Mouse (Mus musculus): ENCODE measurements around the gene Zfp341.

Zfp341 gene

DNA sequence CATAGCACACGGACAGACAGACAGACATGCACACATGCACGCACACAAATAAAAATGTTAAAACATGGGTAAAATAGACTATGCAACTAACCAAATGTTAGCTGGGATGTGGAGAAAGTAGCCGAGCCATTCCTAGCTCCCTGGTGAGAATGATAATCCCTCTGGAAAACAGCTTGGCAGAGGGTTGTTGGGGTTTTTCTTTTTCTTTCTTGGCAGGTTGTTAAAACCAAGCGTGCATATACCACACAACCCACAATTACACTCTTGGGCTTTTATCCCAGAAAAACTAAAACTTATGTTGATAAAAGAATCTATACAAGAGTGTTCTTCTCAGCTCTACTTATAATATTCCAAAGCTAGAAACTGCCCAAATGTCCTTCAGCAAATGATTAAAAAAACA lies 24.0 kb upstream of the Zfp341 start:
- no peak for DNase-seq

DNA sequence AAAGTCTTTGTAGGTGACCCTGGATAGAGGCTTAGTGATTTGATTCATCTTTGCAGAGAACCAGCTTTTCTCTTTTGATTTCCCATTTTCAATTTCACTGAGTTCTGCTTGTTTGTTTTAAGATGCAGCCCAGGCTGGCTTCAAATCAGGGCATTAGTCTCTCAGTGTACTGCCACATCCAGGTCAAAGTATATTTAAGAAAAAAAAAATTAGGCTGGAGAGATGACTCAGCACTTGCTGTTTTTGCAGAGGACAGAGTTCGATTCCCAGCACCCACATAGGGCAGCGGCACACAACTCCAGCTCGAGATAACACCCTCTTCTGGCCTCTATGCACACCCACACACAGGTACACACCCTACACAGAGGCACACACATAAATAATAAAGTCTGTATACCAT lies 21.9 kb upstream of the Zfp341 start:
- no peak for DNase-seq

DNA sequence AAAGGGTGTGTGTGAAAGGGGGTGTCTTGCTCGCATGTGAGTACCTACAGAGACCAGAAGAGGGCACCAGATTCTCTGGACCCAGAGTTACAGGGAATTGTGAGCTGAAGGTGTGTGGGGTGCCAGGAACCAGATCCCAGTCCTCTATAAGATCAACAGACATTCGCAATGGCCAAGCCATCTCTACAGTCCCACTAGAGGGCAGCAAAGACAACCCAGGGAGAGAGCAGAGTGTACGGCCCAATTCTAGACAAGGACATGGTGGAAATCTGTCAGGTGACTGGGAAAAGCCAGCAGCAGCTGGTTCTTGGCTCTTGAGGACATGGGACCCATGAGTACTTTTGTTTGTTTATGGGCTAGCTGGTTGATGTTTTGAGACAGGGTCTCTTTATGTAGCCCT lies 20.1 kb upstream of the Zfp341 start:
- DNase-seq: peak in 1 of 2 experiments; percentile 31

DNA sequence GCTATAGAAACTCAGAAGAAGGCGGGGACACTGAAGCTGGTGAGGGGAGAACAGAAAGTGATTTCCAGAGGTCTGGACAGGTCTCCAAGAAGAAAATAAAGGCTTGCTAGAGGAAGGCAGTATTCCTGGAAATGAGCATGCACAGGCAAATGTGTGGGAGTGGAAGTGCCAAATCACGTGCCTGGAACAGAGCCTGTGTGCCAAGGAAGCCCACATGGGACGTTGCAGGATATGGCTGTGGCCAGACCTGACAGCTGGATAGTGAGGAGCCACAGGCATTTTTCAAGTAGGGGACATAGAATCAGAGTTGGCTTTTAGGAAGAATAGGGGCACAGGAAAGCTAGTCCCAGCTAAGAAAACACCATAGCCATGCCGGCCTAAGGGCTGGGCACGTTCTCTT lies 17.3 kb upstream of the Zfp341 start:
- DNase-seq: peak in 1 of 2 experiments; percentile 33

DNA sequence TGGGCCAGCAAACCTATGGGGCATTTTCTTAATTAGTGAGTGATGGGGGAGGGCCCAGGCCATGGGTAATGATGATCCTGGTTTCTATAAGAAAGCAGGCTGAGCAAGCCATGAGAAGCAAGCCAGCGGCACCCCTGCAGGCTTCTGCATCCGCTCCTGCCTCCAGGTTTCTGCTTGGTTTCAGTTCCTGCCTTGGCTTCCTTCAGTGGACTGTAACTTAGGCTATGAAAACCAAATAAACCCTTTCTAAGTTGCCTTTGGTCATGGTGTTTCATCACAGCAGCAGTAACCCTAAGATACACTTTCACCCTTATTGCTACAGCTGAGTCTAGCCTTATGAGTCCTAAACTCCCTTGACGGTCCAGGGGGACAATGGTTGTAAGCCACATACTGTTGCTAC lies 15.7 kb upstream of the Zfp341 start:
- DNase-seq: no peak

DNA sequence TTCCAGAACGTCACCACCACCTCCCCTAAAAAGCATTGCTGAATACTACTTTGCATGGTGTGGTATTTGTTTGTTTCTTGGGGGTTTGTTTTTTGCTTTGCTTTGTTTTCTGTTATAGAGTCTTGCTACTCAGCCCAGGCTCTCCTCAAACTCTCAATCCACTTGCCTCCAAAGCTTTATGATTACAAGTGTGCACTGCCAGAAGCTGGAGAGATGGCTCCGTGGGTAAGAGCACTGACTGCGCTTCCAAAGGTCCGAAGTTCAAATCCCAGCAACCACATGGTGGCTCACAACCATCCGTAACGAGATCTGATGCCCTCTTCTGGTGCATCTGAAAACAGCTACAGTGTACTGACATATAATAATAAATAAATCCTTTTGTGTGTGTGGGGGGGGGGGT lies 12.5 kb upstream of the Zfp341 start:
- DNase-seq: no peak

DNA sequence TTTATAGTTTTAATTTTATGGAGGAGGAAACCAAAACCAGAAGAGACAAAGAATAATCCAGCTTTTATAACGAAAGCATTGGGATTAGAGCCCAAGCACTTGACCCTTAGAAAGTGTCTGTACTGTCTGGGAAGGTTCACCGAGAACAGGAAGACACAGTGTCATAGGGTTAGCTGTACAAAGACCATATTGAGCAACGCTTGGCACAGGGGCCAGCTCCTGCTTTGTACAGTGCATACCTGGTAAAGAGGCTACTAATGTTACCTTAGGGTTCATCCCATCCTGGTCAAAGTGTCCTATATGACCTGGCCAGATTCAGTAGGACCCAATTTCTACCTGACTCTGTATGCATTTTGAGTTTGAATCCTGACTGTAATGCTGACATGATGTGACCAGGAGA lies 11.8 kb upstream of the Zfp341 start:
- DNase-seq: no peak

DNA sequence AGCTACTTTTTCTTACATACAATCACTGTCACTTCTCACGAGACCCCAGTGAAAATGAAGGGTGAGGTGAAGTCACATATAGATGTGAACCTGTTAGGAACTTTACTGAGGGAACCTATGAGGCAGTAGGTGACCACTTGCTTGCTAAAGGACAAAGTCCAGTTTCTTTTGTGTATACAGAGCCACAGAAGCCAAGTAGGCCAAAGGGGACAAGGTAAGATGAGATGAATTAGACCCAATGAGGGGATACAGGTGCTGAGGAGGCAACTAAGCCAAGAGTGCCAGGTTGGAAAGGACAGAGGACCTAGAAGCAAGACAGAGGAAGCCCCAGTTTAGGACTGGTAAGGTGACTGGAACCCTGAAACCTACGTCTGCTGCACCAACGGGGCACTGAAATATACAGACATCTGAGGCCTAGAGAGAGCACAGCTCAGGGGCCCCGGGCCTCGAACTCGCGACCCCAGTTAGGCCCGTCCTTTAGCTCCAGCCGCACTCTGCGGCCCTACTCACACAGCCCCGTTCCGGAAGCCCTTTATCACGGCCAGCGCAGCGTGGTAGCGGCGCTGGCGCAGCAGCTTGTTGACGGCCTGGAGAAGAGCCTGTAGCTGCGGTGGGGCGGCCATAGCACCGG lies 10.0 kb upstream of the Zfp341 start:
- no peak for DNase-seq

DNA sequence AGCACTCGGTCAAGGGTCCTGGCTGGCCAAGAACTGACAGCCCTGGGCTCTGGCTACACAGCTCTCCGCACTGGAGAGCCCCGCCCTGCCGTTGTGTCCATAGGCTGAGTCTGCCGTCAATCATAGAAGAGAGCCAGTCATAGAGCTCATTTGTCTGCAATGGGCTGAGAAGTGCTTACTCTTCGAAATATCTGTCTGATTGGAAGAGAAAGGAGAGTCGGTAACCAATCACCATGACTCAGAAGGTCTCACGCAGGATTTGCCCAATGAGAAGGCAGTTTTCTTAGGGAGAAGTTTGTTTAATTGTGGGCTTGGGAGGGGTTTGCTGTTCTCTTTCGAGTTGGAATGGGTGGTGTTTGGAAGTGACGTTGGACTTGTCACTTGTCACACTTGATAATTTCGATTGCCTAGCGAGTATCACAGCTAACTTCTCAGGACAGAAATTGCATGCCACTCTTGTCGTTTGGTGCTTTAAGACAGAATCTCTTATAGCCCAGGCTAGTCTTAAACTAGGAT lies 9.4 kb upstream of the Zfp341 start, which contains the start of gene Pxmp4:
Gene Pxmp4 (minus strand): TSS at position 71 of the 516 bp plus-strand sequence.
- peak; percentile 99 to 100 for DNase-seq

DNA sequence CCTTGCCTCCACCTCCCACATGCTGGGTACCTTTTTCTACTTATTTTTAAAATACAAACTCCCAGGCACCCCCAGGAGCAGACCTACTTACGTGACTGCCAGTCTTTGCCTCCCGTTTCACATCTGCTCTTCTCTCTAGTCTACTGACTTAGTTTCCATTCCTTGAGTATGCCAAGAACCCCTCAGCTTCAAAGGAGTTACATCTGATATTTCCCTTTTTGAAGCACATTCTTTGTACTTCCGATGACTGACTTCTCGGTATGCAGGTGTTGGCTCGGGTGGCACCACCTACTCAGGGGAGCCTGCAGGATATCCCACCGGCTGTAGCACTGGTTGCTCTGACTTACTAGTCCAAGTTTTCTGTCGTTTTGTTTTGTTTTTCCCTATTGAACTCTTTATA lies 8.9 kb upstream of the Zfp341 start:
- DNase-seq: no peak

DNA sequence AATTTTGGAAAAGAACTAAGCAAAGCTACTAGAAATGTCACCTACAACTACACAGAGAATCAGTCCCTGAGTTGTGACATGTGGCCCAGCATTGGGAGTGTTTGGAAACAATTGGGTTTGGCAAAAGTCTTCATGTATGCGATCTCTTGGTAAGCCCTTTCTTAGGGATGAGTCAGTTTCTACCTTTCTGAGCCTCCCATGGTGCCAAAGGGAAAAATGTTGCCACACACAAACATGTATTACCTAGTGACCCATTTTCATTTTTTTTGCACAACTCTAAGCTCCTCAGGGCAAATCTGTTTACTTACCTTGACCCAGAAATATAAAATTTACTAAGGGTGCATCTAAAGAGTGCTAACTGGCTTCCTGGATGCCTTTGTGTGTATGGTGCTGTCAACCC lies 6.1 kb upstream of the Zfp341 start:
- DNase-seq: no peak

DNA sequence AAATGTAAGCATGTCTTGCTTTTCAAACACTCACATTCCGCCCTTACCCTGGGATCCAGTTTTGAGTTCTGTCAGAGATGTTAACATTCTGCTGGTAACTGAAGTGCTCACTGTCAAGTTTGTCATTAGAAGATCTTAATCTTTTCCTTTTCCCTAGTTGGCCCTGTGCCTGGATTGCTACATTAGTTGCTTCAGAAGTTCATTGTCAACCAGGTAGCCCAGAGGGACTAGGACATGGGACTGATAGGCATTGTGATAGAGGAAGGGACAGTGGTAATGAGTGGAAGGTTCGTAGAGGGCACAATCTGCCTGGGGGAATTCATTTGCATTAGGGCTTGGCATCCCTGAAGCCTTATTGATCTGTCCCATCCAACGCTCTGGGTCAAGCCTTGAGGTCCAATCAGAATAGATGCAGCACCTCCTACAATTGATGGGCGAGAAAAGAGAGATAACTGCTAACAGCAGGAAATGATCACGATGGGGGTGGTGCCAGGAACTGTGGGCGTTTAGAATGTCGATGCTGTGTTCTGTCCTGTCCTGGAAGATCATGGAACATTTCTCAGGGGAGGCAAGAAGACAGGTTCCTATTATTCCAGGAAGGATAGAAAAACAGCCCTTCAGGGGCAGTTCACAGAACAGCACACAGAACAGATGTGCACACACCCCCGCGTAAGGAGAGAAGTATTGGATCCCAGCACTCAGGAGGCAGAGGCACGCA lies 3.9 kb upstream of the Zfp341 start:
- DNase-seq: no peak

DNA sequence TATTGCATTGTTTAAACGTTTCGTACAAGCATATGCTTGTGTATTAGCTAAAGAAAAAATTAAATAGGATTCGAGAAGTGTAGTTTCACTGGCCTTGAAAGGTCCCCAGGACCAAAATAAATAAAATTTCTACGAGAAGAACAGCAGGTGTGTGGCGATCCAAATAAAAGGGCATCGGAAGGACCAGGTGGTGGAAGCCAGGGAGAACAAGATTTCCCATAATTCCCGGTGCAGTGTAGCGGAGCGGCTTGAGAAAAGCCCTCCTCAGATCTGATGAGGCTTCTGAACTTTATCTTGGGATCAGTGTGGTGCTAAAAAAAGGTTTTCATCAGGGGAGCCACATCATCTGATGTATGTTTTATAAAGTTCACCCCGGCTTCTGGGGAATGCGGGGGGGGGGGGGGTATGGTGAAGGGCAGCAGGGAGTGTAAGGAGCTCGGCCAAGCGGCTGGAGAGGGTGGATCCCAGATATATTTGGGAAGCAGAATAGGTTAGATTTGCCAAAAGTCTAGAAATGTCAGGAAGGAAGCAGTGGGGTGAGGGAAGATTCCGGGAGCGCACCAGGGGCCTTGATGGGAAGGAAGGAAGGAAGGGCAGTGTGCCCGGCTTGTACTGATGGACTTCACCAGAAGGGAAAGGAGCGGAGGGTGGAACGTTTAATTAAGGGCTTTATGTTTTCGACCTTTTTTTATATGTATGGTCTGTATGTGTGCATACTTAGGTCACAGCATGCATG lies 1.9 kb downstream of the Zfp341 start:
- DNase-seq: peak; percentile 51 to 67

DNA sequence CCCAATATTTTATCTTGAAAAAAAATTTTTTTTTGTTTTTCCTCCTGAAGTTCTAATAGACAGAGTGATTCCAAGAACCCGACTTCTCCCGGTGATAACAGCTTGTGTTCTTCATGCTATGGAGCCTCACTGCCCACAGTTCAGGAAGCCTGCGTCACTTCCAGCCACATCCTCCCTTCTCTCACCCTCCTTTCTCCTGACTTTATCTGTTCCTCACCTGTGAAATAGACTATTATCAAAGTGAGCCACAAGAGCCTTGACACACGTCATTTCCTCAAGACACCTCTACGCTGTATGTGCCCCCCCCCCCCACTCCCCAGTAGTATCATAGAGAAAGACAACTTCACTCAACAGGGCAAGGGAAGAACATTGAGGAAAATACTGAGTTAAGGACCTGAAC lies 2.6 kb downstream of the Zfp341 start:
- no peak for DNase-seq

DNA sequence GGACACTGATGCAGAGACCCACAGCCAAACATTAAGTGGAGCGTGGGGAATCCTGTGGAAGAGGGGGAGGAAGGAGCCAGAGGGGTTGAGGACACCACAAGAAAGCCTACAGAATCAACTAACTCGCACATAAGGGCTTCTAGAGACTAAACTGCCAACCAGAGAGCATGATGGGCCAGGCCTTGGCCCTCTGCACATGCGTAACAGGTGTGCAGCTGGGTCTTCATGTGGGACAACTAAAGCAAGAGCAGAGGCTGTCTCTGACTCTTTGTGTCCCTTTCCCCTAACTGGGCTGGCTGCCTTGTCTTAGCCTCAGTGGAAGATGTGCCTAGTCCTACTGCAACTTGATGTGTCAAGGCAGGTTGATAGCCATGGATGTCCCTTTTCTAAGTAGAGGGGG lies 4.0 kb downstream of the Zfp341 start:
- DNase-seq: no peak

DNA sequence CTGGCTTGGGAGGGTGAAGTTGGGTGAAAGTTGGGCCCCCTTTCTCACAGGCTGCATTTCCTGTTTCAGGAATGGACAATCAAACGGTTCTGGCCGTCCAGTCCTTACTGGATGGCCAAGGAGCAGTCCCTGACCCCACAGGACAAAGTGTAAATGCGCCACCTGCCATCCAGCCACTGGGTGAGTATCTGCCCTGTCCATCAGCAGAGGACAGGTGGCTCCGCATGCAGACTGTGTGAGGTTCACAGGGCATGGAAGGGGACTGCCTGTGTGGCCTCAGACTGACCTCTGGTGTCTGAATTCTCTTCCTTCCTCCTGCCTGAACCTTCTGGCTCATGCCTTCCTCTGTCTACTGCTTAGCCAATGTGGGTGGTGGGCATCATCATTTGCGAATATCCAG lies 8.6 kb downstream of the Zfp341 start:
- no peak for DNase-seq

DNA sequence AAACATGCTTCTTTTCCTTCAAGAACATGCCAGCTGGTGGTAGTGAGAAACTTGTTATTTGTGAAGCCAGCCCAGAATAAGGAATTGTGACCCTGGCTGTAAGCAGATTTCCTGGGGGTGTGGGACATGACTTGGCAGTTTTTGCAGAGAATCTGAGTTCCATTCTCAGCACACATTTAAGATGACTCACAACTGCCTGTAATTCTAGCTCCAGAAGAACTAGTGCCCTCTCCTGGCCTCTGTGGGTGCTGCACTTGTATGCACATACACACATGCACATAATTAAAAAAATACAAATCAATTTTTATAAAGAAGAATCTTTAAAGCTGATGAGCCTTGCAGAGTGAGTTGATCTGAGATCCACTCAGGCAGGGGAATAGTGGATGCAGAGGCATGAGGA lies 11.0 kb downstream of the Zfp341 start:
- no peak for DNase-seq

DNA sequence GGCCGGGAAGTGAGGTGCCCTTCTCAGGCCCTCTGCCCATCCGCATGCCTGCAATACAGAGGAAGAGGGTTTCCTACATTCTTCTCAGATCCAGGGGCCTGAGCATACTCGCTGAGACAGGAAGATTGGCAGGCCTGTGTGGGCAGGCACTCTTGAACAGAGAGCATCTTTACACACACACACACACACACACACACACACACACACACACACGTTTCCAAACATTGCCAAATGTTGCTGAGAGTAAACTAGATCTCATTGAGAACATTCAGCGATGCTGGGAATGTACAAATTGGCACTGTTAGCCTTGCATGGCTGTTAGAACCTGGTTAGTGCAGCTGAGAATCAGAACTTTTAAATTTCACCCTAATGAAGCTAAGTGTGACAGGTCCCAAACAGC lies 17.4 kb downstream of the Zfp341 start:
- no peak for DNase-seq

DNA sequence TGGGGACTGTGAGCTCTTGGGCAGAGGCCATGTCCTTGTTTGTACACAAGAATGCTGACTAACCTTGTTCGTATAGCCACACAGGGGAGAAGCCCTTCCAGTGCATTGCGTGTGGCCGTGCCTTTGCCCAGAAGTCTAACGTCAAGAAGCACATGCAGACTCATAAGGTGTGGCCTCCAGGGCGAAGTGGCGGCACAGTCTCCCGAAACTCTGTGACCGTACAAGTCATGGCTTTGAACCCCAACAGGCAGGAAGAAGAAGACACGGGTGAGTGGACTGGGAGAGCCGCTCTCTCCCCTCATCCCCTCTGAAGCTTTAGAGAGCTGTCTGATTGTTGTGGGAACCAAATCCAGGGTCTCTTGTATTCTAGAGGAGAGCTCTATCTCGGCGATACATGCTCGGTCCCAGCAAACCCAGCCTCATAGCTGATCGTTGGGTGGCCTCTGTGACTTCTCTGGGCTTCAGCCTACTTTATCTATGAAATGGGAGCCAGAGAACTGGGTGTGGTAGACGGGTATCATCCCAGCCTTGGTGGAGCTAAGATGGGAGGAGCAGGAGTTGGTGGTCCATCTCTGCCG lies 19.2 kb downstream of the Zfp341 start:
- DNase-seq: no peak

DNA sequence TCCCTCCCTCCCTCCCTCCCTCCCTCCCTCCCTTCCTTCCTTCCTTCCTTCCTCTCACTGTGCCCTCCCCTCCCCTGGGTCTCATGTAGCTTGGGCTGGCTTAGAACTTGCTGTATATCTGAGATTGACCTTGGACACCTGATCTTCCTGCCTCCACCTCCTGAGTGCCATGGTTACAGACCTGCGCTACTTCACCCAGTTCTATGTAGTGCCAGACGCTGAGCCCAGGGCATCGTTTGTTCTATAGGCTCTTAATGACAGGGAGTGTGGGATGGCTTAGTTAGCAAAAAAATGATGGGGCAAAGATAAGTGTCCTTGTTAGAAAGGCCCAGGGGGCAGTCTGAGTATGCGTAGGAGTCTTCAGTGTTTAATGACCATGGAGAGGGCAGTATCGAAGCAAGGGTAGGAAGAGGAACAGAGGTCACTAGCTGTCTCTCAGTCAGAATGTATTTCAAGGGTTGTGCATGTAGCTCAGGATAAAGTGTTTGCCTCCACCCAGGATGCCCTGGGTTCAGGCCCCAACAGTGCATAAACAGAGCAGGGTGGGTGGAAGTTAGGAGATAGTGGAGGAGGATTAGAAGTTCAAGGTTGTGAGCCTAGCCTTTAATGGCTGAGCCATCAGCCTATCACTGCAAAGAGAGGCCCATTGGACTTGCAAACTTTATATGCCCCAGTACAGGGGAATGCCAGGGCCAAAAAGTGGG lies 20.1 kb downstream of the Zfp341 start:
- DNase-seq: no peak

DNA sequence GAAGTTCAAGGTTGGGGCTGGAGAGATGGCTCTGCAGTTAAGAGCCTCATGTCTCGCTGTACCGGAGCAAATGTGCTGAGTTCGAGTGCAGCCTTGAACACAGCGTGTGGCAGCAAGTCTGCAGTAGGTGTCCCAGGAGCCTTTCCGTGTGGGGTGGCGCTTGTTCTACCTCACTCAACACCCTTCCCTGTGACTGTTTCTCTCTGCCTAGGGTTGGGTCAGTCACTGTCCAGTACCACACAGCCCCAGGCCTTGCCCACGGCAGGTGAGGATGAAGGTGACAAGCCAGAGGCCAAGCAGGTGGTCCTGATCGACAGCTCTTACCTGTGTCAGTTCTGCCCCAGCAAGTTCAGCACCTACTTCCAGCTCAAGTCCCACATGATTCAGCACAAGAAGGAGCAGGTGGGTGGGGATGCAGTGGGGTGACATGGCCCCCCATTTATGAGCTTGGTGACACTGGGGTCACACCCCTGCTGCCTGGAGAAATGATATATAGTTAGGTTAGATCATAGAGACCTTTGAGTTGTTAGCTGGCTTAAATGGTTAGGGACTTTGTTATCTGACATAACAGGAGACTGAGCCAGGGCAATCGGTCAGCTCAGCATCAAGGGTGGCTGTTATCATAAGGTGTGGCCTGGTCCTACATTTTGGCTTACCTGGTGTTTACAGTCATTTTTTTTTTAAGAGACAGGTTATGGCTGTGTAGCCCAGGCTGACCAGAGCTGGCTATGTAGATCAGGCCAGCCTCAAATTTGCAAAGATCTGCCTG lies 21.0 kb downstream of the Zfp341 start:
- DNase-seq: no peak

DNA sequence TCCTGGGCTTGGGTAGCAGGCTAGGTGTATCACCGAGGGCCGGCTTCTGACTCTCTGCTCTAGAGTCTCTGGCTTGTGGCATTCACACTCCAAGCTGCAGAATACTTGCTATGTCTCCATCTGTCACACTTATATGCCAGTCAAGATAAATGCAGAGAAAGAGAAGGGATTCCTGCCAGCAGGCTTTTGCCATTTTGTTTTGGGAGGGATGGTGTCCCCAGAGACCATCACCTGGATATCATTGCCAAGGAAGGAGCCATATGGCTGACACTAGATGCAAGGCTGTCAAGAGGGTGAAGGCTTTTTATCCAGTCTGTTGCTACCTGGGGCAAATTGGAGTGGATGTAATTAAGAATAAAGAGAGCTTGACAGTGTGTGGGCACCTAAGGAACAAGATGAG lies 22.7 kb downstream of the Zfp341 start:
- DNase-seq: peak in 1 of 2 experiments; percentile 26
